Mouse (Mus musculus): ENCODE results near the gene Rnf227.

GRCm38 (mm10) chr11:69331152-69331551, 9.1 kb upstream of the Rnf227 start:
- TF ChIP-seq CTCF (IDR thresholded peaks at IDR 0.05; ENCODE audit: extremely low read depth, insufficient read depth, low read length) = no peak
- no peak for TF ChIP-seq POLR2A (IDR thresholded peaks at IDR 0.05; ENCODE audit: extremely low read depth, insufficient read depth, low read length)

Data from cortical plate, adult 2 months (tissue).